Mouse (Mus musculus): ENCODE data around the gene Arhgef19.

- no peak for TF ChIP-seq CTCF (IDR thresholded peaks at IDR 0.05; ENCODE audit: low read depth)
- TF ChIP-seq EP300 (IDR thresholded peaks at IDR 0.05; ENCODE audit: low read depth) = no peak
Measured at GRCm38 (mm10) chr4:141271228-141271627, 31.9 kb downstream of the Arhgef19 start.
